Mouse (Mus musculus): ENCODE results near the gene Sesn3. TPM values are rescaled to one million over a fixed set of nuclear protein-coding genes. Genes with fewer than 3 reads are reported as not detected.

Sesn3 gene
- polyA plus RNA-seq, 1 experiment, result 36.7 TPM

- H3K4me3 ChIP-seq (ENCODE audit: insufficient read depth, low read length), result peak within 1 kb of the TSS; percentile 69
- no peak for TF ChIP-seq CTCF (IDR thresholded peaks at IDR 0.05; ENCODE audit: extremely low read depth, insufficient read depth, low read length)
- TF ChIP-seq POLR2A (IDR thresholded peaks at IDR 0.05; ENCODE audit: extremely low read depth, insufficient read depth, low read length), result no peak
- peaks cover 5% of the 10 kb centered on the region; the same call in 1 of the 2 replicates for H3K4me1 ChIP-seq (ENCODE audit: control insufficient read depth, insufficient read depth, low read length)
- peak within 1 kb of the TSS; percentile 79 for H3K27ac ChIP-seq (ENCODE audit: insufficient read depth, low read length)
Measured at GRCm38 (mm10) chr9:14381353-14382055, 106.6 kb downstream of the Sesn3 start, which contains the start of gene Endod1. Gene Endod1 (minus strand): TSS chr9:14381507.

- Histone ChIP-seq H3K4me3 (ENCODE audit: insufficient read depth, low read length) (no peak overlapping the region), H3K27ac (ENCODE audit: insufficient read depth, low read length) (no peak overlapping the region), H3K4me1 (ENCODE audit: control insufficient read depth, insufficient read depth, low read length) (peaks cover 5% of the 10 kb centered on the region; the same call in 1 of the 2 replicates)
- TF ChIP-seq CTCF (IDR thresholded peaks at IDR 0.05; ENCODE audit: extremely low read depth, insufficient read depth, low read length), result no peak
- no peak for TF ChIP-seq POLR2A (IDR thresholded peaks at IDR 0.05; ENCODE audit: extremely low read depth, insufficient read depth, low read length)
Measured at GRCm38 (mm10) chr9:14382256-14382791, 107.5 kb downstream of the Sesn3 start.

Other genes with a start within 250 kb of the Sesn3 start
- gene Endod1, start 106.4 kb downstream of the Sesn3 start, polyA plus RNA-seq (2012; rRNA removed), result 50.8 and 55.4 TPM in 2 replicates
- gene Kdm4d, start 225.4 kb downstream of the Sesn3 start, polyA plus RNA-seq (2012; rRNA removed), result 0.96 and 1.0 TPM in 2 replicates
- 100 and 101 TPM in 2 replicates for gene Cwc15, start 225.6 kb downstream of the Sesn3 start, polyA plus RNA-seq (2012; rRNA removed)

Data from cortical plate, adult 2 months (tissue).